Mouse (Mus musculus): Measurements from ENCODE around the gene Laptm4a. TPM values are rescaled to one million over a fixed set of nuclear protein-coding genes. Genes with fewer than 3 reads are reported as not detected.

Gene Laptm4a
- 378 and 379 TPM in 2 replicates for total RNA-seq (2021)
- long read RNA-seq, experiment 1, transcript Laptm4a-201 (7 exons, 1,773 nt), result major isoform, 85 of 145 reads
- long read RNA-seq, experiment 1, partial matches to known transcripts, result 6 of 145 reads
- long read RNA-seq, experiment 1, other reads (novel, unspliced or antisense), result 54 of 145 reads
- long read RNA-seq, experiment 2, transcript Laptm4a-201 (7 exons, 1,773 nt), result major isoform, 91 of 174 reads
- long read RNA-seq, experiment 2, partial matches to known transcripts, result 3 of 174 reads
- long read RNA-seq, experiment 2, other reads (novel, unspliced or antisense), result 80 of 174 reads

DNA sequence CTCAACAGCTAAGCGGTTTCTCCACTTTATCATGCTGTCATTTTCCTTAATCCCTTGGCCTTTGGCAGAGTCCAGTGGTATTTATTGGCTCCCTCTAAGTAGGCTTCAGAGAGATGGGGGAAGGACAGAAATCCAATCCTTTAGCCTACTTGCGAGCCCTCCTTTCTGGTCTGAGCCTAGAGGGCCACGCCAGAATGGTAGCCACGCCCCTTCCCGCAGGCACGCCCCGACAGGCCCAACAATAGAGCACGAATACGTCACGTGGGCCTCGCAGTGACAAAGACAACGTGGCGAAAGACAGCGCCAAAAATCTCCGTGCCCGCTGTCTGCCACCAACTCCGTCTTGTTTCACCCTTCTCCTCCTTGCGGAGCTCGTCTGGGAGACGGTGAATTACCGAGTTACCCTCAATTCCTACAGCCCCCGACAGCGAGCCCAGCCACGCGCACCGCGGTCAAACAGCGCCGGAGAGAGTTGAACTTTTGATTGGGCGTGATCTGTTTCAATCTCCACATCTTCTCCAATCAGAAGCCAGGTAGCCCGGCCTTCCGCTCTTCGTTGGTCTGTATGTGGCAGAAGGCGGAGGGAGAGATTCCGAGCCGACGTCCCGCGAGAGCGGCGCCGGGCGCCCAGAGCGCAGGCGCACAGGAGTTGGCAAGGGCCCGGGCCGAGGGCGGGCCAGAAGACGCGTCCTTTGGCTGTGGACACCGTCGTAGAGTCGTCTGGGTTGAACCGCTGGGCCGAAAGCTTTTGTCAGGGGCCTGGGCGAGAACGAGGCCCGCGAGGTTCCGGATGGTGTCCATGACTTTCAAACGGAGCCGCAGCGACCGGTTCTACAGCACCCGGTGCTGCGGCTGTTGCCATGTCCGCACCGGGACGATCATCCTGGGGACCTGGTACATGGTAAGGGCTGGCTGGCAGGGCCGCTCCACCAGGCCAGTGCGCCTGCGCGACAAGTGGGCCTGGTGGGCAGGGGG lies at the start of gene Laptm4a:
Gene Laptm4a (plus strand): TSS at position 271 of the 975 bp plus-strand sequence.
- DNase-seq, result peak; percentile 99

DNA sequence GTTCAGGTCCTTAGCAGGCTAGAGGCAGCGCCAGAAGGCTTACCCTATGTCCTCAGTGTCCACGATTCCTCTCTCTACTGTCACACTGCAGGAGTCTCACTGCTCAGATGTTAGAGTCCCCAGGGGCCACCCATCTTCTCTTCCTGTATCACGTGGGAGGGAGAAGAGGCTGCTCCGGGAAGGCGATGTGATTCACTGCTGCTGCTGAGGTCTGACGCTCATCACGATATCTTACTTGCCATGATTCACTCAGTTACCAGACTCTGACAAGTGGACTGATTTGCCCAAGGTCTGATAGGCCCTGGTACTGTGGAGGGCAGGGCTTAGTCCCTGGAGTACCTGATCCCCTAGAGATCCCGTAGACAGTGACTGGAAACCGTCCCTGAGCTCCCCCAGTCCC lies 45.9 kb upstream of the Laptm4a start:
- peak; percentile 47 for DNase-seq

DNA sequence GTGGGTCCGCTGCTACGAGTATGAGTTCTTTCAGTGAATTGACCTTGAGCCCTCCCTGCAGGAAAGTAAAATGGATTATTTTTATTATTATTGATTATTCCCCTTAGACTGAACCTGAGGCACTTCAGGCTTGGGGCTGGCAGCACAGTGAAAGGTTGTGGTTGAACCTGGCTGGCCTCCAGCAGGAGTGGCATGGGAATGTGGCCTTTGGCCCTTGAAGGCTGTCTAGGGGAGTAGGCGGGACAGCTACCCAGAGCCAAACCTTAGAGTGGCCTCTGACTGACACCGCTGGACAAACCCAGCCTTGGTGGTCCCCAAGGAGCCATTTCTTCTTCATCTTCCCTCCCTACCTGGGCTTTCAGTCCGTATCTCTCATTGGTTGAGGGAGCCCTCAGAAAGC lies 44.6 kb upstream of the Laptm4a start:
- DNase-seq, result peak; percentile 74

DNA sequence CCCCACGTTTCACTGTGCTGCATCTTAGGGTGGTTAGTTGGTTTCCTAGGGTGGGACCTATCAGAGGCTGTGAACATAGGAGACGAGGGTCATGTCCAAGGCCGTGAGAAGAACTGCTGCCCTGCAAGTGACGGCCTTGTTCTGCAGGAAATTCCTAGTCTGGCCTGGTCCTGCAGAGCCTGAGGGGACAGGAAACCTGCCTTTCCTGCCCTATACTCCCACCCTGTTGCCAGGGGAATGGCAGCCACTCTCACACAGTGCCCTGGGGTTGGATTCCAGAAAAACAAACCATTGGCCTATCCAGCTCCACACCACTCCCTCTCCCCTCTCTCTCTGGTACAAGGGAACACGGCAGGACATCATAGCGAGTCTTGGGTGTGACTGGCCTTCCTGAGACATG lies 44.1 kb upstream of the Laptm4a start:
- DNase-seq, result no peak

DNA sequence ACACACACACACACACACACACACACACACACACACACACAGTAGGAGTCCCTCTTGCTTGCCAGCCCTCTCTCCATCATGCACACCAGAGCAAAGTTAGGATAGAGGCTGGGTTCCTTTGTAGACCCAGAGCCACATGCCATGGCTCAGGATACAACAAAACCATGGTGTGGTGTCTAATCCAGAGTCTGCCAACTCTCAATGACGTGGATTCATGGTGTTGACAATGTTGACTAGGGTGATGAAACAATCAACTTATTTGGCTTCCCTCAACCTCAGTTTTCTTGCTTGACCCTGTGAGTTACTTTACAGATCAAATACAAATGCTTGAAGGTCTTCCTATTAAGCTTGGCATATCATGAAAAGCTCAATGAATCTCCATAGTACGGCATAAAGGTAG lies 42.7 kb upstream of the Laptm4a start:
- DNase-seq, result no peak

DNA sequence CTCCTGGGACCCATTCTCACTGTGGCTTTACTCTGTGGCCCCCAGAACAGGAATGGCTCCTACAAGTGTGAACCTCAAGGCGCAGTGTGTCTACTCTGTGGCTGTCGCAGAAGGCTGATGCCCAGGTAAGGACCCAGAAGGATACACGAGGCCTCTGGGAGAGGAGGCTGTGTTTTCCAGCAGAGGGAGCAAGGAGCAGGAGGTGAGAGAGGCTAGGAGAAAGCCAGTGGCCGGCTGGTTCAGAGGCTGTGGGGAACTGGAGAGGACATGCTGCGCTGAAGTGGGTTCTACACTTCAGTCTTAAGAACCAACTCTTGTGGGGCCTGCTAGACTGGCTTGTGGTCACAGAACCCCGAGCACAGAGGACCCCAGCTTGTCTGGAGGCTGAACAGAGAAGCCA lies 42.1 kb upstream of the Laptm4a start:
- DNase-seq, result no peak

DNA sequence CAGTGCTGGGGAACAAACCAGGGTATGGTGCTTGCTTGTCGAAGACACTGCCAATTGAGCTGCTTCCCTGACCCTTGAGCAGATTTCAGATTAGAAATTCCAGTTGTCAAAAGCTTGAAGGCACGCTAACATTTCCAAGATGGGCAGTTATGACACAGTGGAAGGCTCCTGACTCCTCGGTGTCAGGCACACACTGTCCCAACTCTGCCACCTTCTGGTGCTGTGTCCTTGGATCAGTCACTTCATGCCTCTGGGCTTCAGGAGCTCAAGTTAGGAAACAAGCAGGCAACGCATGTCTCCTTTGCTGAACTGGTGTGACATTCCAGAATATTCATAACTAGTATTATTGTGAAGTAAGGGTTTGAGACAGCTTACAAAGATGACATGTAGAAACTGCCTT lies 39.7 kb upstream of the Laptm4a start:
- peak; percentile 56 for DNase-seq

DNA sequence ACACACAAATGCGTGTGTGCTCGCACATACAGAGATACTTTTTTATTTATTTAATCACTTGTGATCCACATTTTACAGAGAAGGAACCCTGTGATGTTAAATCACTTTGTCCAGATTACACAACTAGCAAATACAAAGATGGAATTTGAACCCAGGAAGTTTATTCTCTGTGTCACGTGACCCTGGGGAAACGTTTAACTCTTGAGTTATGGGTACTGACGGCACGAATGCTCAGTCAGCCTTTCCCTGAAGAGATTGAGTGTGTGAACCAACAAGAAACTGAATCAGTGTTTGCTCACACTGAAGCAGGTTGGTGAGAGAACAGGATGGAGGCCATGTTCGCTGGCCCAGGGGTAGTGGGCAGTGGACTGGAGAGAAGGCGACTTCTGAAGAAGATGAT lies 39.1 kb upstream of the Laptm4a start:
- DNase-seq, result no peak

DNA sequence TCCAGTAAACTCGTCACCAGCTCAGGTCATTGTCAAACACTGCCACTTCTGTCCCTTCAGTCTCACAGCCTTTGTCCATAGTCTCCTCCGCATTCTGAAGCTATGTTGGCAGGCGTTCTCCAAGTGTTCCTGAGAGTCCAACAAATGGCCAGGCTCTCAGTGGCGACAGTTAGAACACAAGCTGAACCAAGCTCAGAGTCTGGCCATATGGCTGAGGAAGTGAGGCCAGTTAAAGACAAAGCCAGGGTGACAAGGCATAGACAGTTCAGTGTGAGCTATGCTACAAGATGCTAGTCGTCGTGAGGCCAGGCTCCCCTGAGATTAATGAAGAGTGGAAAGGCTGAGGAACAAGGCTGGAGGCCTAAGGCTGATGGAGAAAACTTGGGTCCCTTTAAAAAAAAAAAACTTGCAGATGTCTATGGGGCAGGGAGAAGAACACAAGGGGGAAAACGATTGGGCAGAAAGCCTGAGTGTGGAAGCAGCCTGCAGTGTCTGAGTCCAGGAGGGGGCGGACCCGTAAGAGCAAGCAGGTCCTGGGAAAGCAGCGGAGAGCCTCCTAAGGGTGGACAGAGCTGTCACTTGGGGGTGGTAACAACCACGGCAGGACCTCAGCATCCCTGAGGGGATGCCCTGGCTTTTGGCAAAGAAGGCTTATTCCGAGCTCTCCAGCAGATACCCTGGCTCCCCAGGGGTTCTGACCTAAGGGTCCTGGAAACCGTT lies 36.9 kb upstream of the Laptm4a start:
- no peak for DNase-seq

DNA sequence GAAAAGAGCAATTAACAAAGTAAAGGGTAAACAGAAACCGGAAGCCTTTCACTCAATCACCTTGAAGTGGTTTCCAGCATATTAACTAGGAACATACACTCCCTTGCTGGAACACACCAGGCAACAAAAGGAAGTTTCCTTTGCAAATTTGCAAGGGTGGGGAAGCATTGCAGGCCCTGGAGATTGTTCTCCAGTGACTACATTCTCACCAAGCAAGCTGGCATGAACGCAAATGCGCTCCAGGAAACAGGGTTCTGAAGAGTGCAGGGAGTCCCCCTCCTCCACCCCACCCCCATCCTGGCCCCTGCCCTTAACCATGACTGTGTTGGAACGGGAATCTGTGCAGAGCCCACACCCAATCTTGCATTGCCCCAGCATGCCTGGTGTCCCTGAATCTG lies 36.3 kb upstream of the Laptm4a start:
- no peak for DNase-seq

DNA sequence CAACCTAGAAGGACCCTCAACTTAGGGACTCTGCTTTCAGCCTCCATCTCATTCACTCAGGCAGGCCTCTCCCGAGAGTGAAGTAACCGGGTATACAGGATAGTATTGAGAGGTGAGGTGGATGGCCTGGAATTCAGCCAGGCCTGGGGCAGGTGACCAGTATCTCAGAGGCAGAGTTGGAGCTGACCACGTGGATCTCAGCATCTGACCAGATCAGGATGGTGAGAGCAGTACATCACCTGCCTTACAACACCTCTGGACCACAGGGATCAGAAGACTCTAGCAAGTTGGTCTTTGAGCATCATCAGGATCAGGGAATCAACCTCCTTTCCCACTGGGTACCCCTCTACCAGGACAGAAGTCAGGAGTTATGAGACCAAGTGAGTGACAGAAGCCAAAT lies 35.5 kb upstream of the Laptm4a start:
- DNase-seq, result no peak

DNA sequence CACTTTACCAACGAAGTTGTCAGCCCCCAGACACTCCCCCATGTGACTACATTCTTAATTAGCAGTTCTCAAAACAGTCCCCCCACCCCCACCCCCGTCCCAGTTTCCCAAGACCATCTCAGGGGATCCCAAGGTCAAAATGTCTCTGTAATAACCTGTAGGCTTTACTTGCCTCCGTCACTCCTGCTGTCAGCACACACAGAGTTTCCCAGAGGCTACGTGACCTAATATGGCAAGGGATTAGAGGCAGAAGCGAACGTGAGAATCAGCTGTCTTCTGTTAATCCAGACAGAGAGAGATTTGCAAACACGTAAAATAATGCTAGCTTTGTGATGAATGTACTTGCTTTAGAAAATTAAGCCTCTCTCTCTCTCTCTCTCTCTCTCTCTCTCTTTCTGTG lies 33.0 kb upstream of the Laptm4a start:
- no peak for DNase-seq

DNA sequence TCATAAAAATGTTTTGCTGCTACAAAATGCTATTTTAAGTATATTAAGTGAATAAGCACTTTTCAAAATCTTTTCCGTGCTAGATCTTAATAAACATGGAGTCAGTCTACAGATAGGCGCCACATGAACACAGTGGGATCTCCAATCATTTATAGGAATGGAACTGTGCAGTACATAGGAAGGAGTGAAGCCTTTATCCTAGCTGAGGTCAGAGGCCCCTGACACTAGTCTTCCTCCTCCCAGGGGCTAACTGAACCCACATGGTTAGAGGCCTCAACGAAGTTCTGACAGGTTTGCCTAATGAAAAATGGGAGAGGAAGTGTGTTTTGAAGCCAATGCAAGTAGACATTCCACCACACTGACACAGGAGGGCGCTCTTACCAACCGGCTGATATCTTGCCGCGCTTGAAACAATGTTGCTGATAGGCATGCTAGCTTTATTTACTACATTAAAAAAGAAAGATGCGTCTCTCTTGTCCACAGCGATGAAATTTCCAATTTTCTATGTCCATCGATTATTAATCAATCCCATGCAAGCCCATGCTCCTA lies 32.3 kb upstream of the Laptm4a start:
- DNase-seq, result peak; percentile 87

DNA sequence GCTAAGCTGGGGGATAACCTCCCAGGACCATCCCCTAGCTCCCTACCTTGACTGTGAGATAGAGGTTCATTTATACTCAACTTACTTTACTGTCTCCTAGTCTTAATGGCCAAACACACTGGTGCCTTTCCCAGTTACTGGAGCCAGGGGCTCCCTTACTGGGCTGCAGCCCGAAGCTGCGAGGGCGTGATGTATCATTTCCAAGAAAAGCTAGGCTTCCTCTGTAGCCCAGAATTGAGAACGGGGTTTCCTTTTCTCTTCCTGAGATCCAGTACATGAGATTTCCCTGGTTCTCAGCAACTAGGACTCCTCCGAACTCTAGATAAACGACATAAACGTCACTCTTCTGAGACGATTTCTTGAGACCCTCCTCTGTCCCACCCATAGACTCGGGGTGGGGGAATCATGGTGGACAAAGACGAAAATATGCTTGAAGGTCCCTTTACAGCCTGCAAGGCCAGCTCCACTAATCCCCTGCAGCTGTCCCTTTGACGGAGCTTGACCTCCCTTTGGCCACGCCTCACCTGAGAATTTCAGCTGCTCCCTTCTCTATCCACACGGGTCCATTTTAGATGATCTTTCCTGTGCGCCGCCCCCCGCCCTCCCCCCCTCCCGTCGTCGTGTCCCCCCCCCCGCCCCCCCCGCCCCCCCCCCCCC lies 28.5 kb upstream of the Laptm4a start:
- DNase-seq, result no peak

DNA sequence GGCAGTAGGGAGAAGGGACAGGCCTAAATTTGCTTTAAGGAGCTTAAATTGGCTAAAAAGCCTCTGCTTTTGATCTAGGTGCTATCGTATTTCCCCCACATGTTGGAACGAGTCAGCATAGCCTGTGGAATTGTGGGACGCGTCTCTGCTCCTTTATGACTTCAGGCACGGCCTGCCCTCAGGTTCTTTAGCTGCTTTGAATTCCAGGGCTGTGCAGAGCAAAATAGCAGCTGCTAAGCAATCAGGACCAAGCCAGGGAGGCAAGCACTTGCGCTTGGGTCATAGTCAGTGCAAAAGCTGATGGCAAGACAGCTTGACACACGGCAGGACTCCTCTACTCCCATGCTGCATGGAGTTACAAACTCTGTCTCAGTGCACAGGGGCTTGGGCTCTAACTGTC lies 24.3 kb upstream of the Laptm4a start:
- DNase-seq, result no peak

DNA sequence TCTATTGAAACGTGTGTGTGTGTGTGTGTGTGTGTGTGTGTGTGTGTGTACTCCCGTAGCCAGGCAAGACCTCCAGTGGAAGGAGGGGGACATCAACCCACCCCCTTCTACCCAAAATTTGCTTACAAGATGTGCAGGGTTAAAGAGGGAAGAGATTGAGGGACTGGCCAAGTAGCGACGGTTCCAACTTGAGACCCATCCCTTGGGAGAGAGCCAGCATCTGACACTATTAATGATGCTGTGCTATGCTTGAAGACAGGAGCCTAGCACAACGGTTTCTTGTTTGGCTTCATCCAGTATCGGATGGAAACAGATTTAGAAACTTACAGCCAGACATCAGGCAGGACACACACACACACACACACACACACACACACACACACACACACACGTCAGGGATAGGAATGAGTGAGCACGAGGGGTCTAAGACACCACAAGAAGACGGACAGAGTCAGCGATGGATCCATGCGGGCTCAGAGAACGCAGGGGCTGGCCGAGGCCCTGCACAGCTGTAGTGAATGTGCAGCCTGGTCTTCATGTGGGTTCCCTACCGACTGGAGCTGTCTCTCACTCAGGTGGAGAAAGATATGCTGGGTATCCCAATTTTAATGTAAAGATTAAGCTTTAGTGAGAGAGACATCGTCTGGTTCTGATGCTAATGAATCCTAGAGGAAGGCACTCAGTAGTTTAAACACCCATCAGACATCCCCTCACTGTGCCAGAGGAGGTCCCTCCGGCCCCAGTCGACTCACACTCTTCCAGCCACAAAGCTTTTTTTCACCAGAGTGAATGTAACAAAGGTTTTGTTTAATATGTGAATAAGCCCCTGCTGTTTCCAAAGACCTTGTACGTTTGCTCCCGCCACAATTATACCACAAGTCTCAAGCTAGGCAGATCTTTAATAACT lies 22.3 kb upstream of the Laptm4a start:
- no peak for DNase-seq

DNA sequence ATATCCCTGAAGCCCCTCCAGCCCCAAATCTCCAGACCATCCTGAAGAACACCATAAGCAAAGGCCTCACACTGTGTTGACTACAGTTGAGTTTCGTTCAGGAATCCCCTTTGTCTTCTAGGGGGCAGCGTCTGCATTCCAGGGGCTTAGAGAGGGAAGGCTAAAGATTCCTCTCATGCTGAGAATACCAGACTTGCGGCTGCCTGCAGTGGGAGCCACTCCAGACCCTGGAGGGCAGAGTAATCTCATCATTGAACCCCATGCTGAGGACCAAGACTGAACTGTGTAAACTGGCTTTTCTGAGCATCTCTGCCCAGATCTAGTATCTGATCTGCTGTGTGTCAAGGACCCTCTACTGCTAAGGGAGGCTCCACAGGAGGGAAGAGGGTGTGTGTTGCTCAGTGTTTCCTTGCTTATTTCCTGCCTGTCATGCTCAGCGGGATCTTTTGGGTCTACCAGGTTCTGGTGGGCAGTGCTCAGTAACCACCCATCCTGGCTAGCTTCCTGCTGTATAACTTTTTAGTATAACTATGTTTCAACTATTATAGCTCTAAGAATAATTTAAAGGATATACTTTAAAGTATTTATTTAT lies 21.3 kb upstream of the Laptm4a start:
- no peak for DNase-seq

DNA sequence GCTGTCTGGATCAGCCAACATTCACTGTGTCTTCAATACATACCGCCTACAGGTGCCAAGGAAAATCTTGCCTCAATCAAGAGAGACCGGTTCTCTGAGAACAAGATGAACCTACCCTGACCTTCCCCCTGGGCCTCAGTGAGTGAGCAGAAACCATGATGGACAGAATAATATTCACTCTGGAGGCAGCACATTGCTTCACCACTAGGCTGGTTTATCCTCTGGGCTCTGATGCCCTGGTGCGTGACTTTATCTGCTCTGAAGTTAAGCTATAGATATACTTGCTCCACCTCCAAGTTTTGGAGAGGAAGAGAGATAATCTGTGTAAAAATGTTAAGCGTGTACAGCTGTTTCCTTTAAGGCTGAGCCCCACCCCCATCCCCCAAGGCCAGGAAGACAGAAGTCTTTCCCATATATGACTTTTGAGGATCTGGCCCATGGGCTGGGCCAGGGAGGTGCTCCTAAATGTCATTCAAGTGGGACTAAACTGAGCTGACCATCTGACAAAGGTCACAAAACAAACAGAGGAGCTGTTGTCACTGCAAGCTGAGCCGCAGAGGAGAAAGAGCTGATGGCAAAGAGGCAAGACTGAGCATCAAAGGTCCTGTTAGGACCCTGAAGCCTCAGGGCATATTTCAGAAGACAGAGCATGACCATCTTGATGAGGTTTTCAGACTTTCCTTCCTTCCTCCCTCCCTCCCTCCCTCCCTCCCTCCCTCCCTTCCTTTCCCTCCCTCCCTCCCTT lies 20.4 kb upstream of the Laptm4a start:
- DNase-seq, result no peak

DNA sequence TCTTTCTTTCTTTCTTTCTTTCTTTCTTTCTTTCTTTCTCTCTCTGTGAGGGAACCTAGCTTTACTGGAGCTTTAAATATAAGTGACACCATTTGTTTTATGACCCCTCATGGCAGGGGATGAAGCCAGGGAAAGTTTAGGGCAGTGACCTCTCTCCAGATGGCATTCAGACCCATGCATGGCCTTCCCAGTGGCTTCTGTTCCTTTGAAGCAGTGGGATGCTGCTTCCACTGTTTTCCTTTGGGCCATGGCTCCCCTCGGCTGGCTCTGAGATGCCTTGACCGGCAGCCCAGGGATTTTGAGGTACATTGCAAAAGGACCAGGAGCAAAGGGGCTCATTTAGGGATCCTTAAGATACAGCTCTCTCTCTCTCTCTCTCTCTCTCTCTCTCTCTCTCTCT lies 19.5 kb upstream of the Laptm4a start:
- DNase-seq, result no peak

DNA sequence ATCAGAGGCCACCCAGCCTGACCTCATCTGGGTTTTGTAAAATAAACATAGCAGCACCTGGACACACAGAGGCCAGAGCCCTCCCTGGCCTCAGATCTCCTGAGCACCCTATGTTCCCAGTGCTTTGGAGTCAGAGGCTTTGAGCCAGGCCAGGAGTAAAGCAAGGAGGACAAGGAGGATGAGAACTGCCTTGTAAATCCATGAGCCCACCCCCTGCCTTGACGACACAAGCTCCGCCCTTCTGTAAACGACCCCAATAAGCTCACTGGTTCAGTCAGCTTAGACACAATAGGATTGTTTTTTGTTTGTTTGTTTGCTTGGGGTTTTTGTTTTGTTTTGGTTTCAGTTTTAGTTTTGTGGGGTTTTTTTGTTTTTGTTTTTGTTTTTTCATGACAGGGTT lies 19.0 kb upstream of the Laptm4a start:
- DNase-seq, result no peak

Measured in adrenal gland, postnatal 14 days (tissue).